Mouse (Mus musculus) adipocyte (in vitro differentiated cells): ENCODE results near the gene Fibcd1.

Experiments
- DNase-seq: peaks from one replicate; pipeline ENCODE4 v3.0.0-alpha.2; 2016; ENCODE audit warnings: low spot score

Gene Fibcd1

GRCm38 (mm10) chr2:31769115-31769514 lies 76.7 kb downstream of the Fibcd1 start:
- DNase-seq: no peak

GRCm38 (mm10) chr2:31767815-31768214 lies 78.0 kb downstream of the Fibcd1 start:
- DNase-seq: no peak

DNA sequence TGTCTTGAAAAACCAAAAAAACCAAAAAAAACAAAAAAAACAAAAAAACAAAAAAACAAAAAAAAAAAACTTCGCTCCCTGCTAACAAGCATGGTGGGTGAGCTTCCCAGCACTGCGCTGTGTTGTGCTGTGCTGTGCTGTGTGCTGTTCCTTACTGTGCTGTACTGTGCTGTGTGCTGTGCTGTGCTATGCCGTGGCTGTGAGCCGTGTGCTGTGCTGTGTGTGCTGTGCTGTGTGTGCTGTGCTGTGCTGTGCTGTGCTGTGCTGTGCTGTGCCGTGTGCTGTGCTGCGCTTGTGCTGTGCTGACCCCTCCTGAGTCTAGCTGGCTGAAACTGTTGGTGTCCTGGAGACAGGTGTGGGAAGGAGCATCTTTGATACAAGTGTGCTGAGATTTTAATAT lies 78.7 kb downstream of the Fibcd1 start:
- no peak for DNase-seq
